Mouse (Mus musculus) testis, adult 2 months (tissue): ENCODE data around the gene R3hdm4.

Experiments used
- CTCF ChIP-seq: fragments of 200-500 bp; IDR thresholded peaks from 2 replicates; pipeline ENCODE4 v1.5.1; 2012; ENCODE audit warnings: low read depth, mild to moderate bottlenecking, inconsistent platforms, low read length, moderate library complexity; ENCODE audit not compliant: control insufficient read depth, insufficient read depth, insufficient replicate concordance
- POLR2A ChIP-seq: fragments of 200-500 bp; IDR thresholded peaks from 2 replicates; pipeline ENCODE4 v1.6.1; 2012; ENCODE audit warnings: low read depth, mild to moderate bottlenecking, inconsistent platforms, low read length, moderate library complexity; ENCODE audit not compliant: control insufficient read depth

GRCm38 (mm10) chr10:79907415-79907814 lies 13.6 kb downstream of the R3hdm4 start:
- TF ChIP-seq CTCF (no peak), POLR2A (no peak)
